Mouse (Mus musculus) limb, embryonic 14.5 days (tissue): ENCODE data around the gene Olfr97. TPM values are rescaled to one million over a fixed set of nuclear protein-coding genes. Genes with fewer than 3 reads are reported as not detected.

Source experiments
- ATAC-seq: fragments of 200-750 bp; cut with Nextera tagmentation; 2 replicates; pipeline ENCODE4 v1.8.0; 2017; ENCODE audit warnings: low read depth, moderate number of reproducible peaks, moderate TSS enrichment; ENCODE audit not compliant: low FRiP score
- DNase-seq: peaks from one replicate; pipeline ENCODE4 v3.0.0-alpha.2; 2015; ENCODE audit warnings: low spot score
- H3K27ac ChIP-seq: fragments of 300-500 bp; sonication (generic); replicated peaks from 2 replicates; pipeline ENCODE4 v1.5.1; 2014; ENCODE audit warnings: low read depth, mild to moderate bottlenecking, low read length, moderate library complexity, mixed read lengths
- H3K27me3 ChIP-seq: fragments of 300-500 bp; sonication (generic); 2 replicates; pipeline ENCODE4 v1.6.1; 2014; ENCODE audit warnings: low read length, mixed read lengths; ENCODE audit not compliant: control insufficient read depth, insufficient read depth
- H3K36me3 ChIP-seq: fragments of 300-500 bp; sonication (generic); 2 replicates; pipeline ENCODE4 v1.6.1; 2014; ENCODE audit warnings: mild to moderate bottlenecking, low read length, moderate library complexity, mixed read lengths; ENCODE audit not compliant: control insufficient read depth, insufficient read depth
- H3K4me1 ChIP-seq: fragments of 300-500 bp; sonication (generic); 2 replicates; pipeline ENCODE4 v1.6.1; 2014; ENCODE audit warnings: antibody characterized with exemption, low read length, mixed read lengths; ENCODE audit not compliant: control insufficient read depth, insufficient read depth
- H3K4me2 ChIP-seq: fragments of 300-500 bp; sonication (generic); replicated peaks from 2 replicates; pipeline ENCODE4 v1.6.1; 2014; ENCODE audit warnings: low read depth, mild to moderate bottlenecking, low read length, moderate library complexity; ENCODE audit not compliant: severe bottlenecking
- H3K4me3 ChIP-seq: fragments of 300-500 bp; sonication (generic); replicated peaks from 2 replicates; pipeline ENCODE4 v1.5.1; 2014; ENCODE audit warnings: low read length
- H3K9ac ChIP-seq: fragments of 300-500 bp; sonication (generic); 2 replicates; pipeline ENCODE4 v1.6.1; 2014; ENCODE audit warnings: mild to moderate bottlenecking, low read depth, low read length, moderate library complexity; ENCODE audit not compliant: severe bottlenecking
- H3K9me3 ChIP-seq: fragments of 300-500 bp; sonication (generic); 2 replicates; pipeline ENCODE4 v1.6.1; 2016; ENCODE audit warnings: low read length; ENCODE audit not compliant: control insufficient read depth
- POLR2A ChIP-seq: fragments of 200-500 bp; IDR thresholded peaks from 2 replicates; pipeline ENCODE4 v1.8.0; 2012; ENCODE audit warnings: inconsistent platforms, mild to moderate bottlenecking, moderate library complexity, borderline replicate concordance; ENCODE audit not compliant: insufficient read depth, insufficient read length; ENCODE audit errors: extremely low read depth
- WGBS: fragments of 180-500 bp; shearing (Covaris S2); extraction: QIAGEN DNeasy Blood & Tissue Kit; methylation state at CpG from one replicate; pipeline ENCODE4 v1.1.7; 2014; 5-methylcytosine and 5-hydroxymethylcytosine counted together
- polyA plus RNA-seq, 2 experiments: library from polyadenylated mRNA; depleted of rRNA in 1 of 2; stranded (reverse) in 1 of 2; unstranded in 1 of 2; fragments of >200 nt; fragmentation: Nextera tagmentation in 1 of 2; extraction: Ambion mirVana in 1 of 2; gene quantifications; 2 replicates each; pipeline versions ENCODE4 v1.2.1 to v1.2.3; 2012 to 2014

Olfr97 gene
- polyA plus RNA-seq, 2 experiments = not detected

DNA sequence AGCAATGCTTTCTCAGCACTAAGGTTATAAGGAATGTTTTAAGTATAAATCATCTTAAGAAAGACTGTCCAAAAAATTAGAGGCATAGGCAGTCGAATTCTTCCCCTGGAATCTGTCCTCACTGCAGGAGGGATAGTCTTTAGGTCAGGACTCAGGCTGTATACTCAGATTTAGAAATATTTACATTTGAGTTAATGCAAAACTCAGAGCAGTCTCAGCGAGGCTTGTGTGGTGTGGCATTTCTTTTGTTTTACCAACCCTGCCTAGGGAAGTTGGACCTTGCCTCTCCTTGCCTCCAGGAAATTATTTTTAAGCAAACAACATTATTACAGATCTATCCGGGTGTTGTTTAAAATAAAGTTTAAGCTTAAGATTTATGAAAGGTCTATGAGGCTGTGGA lies 5.1 kb upstream of the Olfr97 start:
- no peak overlapping the region for H3K4me3 ChIP-seq
- ATAC-seq (no peak), DNase-seq (no peak)
- H3K27ac ChIP-seq = no peak overlapping the region
- H3K27me3 ChIP-seq = no peaks in the 10 kb centered on the region
- no peak overlapping the region for H3K4me2 ChIP-seq
- no peak for TF ChIP-seq POLR2A
- no peaks in the 10 kb centered on the region for H3K36me3 ChIP-seq
- H3K4me1 ChIP-seq = no peaks in the 10 kb centered on the region
- H3K9ac ChIP-seq = no peak overlapping the region
- 64% methylated on average over 3 of the region's 3 CpGs for WGBS
- H3K9me3 ChIP-seq = no peaks in the 10 kb centered on the region

- Histone ChIP-seq H3K27me3 (no peaks in the 10 kb centered on the region), H3K4me3 (no peak overlapping the region), H3K27ac (no peak overlapping the region), H3K9ac (no peak overlapping the region), H3K4me1 (no peaks in the 10 kb centered on the region), H3K4me2 (no peak overlapping the region), H3K9me3 (peaks cover 6% of the 10 kb centered on the region), H3K36me3 (no peaks in the 10 kb centered on the region)
- no peak for TF ChIP-seq POLR2A
- 12% methylated on average over 1 of the region's 1 CpGs for WGBS
- DNase-seq (no peak), ATAC-seq (no peak)
These were observed 15.3 kb downstream of the Olfr97 start for GRCm38 (mm10) chr17:37221879-37222278.

DNA sequence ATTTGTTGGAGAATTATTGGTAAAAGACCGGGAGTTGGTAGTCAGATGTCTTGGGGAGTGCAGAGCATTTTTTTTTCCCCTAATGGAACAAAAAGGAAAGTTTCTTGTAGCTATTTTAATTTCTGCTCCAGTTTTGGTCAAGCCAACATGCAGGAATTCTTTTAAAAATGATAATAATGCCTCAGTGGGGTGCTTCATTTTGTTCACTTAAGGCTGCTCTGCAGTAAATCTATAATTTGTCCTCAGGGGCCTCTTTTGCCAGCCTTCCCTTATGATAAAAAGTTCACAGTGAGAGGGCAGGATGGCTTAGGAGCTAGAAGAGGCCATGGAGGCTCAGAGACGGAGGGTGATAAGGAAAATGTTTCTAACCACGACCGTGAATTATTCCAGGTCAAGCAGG lies 17.3 kb downstream of the Olfr97 start, which contains the start of gene Olfr96:
TSS of gene Olfr96 (plus strand) at position 301 of the 400 bp plus-strand sequence.
- DNase-seq (no peak), ATAC-seq (no peak)
- H3K4me1 ChIP-seq = no peaks in the 10 kb centered on the region
- H3K4me3 ChIP-seq = no peak within 1 kb of the TSS
- H3K27me3 ChIP-seq = no peaks in the 10 kb centered on the region
- WGBS = 60% methylated on average over 4 of the region's 4 CpGs
- TF ChIP-seq POLR2A = no peak
- no peak within 1 kb of the TSS for H3K27ac ChIP-seq
- H3K36me3 ChIP-seq = no peaks in the 10 kb centered on the region
- H3K9ac ChIP-seq = no peak within 1 kb of the TSS
- H3K4me2 ChIP-seq = no peak within 1 kb of the TSS
- H3K9me3 ChIP-seq = peaks cover 6% of the 10 kb centered on the region

- Histone ChIP-seq H3K9ac (no peak overlapping the region), H3K4me2 (no peak overlapping the region), H3K4me1 (no peaks in the 10 kb centered on the region), H3K4me3 (no peak overlapping the region), H3K9me3 (peaks cover 6% of the 10 kb centered on the region), H3K36me3 (no peaks in the 10 kb centered on the region), H3K27me3 (no peaks in the 10 kb centered on the region), H3K27ac (no peak overlapping the region)
- no peak for DNase-seq
- 77% methylated on average over 3 of the region's 3 CpGs for WGBS
- no peak for ATAC-seq
- TF ChIP-seq POLR2A = no peak
These were observed 18.6 kb downstream of the Olfr97 start for GRCm38 (mm10) chr17:37218486-37218885.

DNA sequence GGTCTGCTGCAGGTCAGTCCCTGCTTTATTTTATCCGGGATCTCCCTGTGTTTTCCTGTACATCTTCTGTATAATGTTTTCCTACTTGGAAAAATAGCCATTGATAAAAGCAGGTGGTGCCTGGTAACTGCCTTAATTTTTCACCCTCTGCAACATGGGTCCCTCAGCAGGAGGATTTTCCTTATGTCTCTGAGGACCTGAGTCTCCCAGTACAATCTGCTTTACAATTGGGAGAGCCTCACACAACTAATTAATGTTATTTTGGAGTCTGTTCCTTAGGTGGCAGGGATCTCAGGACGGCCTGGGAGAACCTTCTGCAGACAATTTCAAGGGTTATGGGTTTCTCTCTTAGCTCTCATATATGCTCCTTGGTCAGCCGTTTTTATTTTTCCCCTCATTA lies 24.1 kb downstream of the Olfr97 start, which contains the start of gene Olfr95:
TSS of gene Olfr95 (minus strand) at position 101 of the 400 bp plus-strand sequence.
- WGBS = 69% methylated on average over 3 of the region's 3 CpGs

More for the DNA sequence above, 24.1 kb downstream of the Olfr97 start, which contains the start of gene Olfr95:
- H3K9ac ChIP-seq = no peak within 1 kb of the TSS
- no peak for TF ChIP-seq POLR2A
- DNase-seq (no peak), ATAC-seq (no peak)
- H3K4me1 ChIP-seq = no peaks in the 10 kb centered on the region
- no peak within 1 kb of the TSS for H3K27ac ChIP-seq
- H3K4me3 ChIP-seq = no peak within 1 kb of the TSS
- H3K27me3 ChIP-seq = peaks cover 14% of the 10 kb centered on the region
- H3K4me2 ChIP-seq = no peak within 1 kb of the TSS
- H3K9me3 ChIP-seq = peaks cover 4% of the 10 kb centered on the region
- no peaks in the 10 kb centered on the region for H3K36me3 ChIP-seq
